Mouse (Mus musculus) B cell, adult 67 days (primary cell): ENCODE results near the gene Gtf2ird1. TPM values are rescaled to one million over a fixed set of nuclear protein-coding genes. Genes with fewer than 3 reads are reported as not detected.

ENCODE experiments used
- total RNA-seq, 2 experiments: library from RNA; stranded (reverse); gene quantifications; 4 replicates each; pipeline ENCODE4 v1.2.4; 2023

Gene Gtf2ird1
- total RNA-seq: under 1 TPM in 1 of 2 experiments, not detected in 1; 0.92 TPM

DNA sequence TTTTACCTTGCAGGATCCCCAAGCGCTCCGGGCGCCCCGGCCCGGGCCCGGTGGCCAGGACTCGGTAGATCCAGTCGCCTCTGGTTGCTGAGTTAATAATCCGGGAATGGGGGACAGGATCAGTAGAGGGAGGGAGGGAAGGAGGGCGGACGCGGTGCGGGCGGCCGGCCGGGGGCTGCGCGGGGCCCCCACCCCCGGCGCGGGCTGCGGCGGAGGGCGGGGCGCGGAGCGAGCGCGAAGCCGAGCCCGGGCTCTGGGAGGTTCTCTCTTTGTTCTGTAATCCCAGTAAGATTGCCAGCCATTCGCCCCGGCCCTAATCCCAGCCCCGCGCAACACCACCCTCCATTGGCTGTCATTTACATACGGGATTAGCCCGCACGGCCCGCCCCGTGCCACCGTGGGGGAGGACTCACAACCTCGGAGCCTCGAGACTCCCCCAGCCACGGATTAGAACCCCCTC, at the start of gene Gtf2ird1:
Gtf2ird1 (minus strand) TSS at position 214 of the 460 bp plus-strand sequence.

GRCm38 (mm10) chr5:134314688-134315622, 141.6 kb downstream of the Gtf2ird1 start, which contains the start of gene Gtf2i:
Gtf2i (minus strand) TSS chr5:134314760.

Other genes with a start within 250 kb of the Gtf2ird1 start
- 100 to 1,000 TPM; 274 to 314 TPM for gene Ncf1, start 227.1 kb downstream of the Gtf2ird1 start, total RNA-seq
- gene Gtf2i, start 142.0 kb downstream of the Gtf2ird1 start, total RNA-seq: 10 to 100 TPM; 84.1 to 88.6 TPM
- 1 to 10 TPM; 6.0 to 7.0 TPM for gene Clip2, start 95.7 kb upstream of the Gtf2ird1 start, total RNA-seq
- gene Syna, start 103.5 kb upstream of the Gtf2ird1 start, total RNA-seq: under 1 TPM in 1 of 2 experiments, not detected in 1; 0.26 TPM
- 100 to 1,000 TPM; 136 to 154 TPM for gene Rfc2, start 124.7 kb upstream of the Gtf2ird1 start, total RNA-seq
- gene Lat2, start 158.3 kb upstream of the Gtf2ird1 start, total RNA-seq: 100 to 1,000 TPM; 282 to 286 TPM
- 100 to 1,000 TPM; 260 to 274 TPM for gene Eif4h, start 182.8 kb upstream of the Gtf2ird1 start, total RNA-seq
- 10 to 100 TPM; 16.1 to 22.2 TPM for gene Limk1, start 231.9 kb upstream of the Gtf2ird1 start, total RNA-seq